7 mouse cellular contexts compared by ENCODE assay signal in genomic region chr4:97648825-97649625, GRCm38 (mm10).
DNase-seq lines count a peak whose midpoint lies in the region; ATAC-seq and TF ChIP-seq lines count a peak whose summit lies in the region.

No protein-coding gene starts in this region.

- no peaks in the 10 kb centered on the region for H3K27me3 ChIP-seq in forebrain, embryonic 11.5 days (ENCODE audit: control insufficient read depth, insufficient read depth, low read length)
- H3K27me3 ChIP-seq in heart, postnatal 0 days (ENCODE audit: control insufficient read depth, insufficient read depth, low read length), result no peaks in the 10 kb centered on the region

- 21% methylated on average over 11 of the region's 11 CpGs for WGBS in forebrain, embryonic 11.5 days
- WGBS in heart, postnatal 0 days, result 9% methylated on average over 11 of the region's 11 CpGs

- 0 out of 2 replicates have a peak, but pooled peaks have one; percentile 26 for TF ChIP-seq EP300 in heart, postnatal 0 days (IDR thresholded peaks at IDR 0.05; ENCODE audit: low read depth)

- ATAC-seq in forebrain, embryonic 11.5 days (replicated peaks; ENCODE audit: low FRiP score), result peak; percentile 95
- peak; percentile 77 for ATAC-seq in heart, postnatal 0 days (ENCODE audit: insufficient read depth, low read depth)

- no peak overlapping the region for H3K4me3 ChIP-seq in forebrain, embryonic 11.5 days (ENCODE audit: low read depth, low read length)
- no peak overlapping the region for H3K4me3 ChIP-seq in heart, postnatal 0 days (ENCODE audit: low read depth, low read length)

- DNase-seq in cerebellum, adult 9-11 months, result peak; percentile 90
- peak; percentile 82 for DNase-seq in forebrain, embryonic 11.5 days (ENCODE audit: low spot score)
- DNase-seq in heart, postnatal 0 days (ENCODE audit: low spot score), result peak; percentile 65
- DNase-seq in left cerebral cortex, adult 18-20 months (ENCODE audit: low spot score in 2 of 2), result peak; percentile 58 to 67
- DNase-seq in neural tube, embryonic 10.5 days (ENCODE audit: extremely low spot score, low spot score), result peak; percentile 54
- no peak for DNase-seq in B cell, adult 2 months
- DNase-seq in kidney, postnatal 14 days, result no peak

- peak overlapping the region; percentile 14; the same call in 1 of the 2 replicates for H3K9ac ChIP-seq in forebrain, embryonic 11.5 days (ENCODE audit: low read length)
- H3K9ac ChIP-seq in heart, postnatal 0 days (replicated peaks; ENCODE audit: low read depth, low read length), result no peak overlapping the region

- no peak for TF ChIP-seq CTCF in heart, postnatal 0 days (IDR thresholded peaks at IDR 0.05; ENCODE audit: low read depth)

- no peaks in the 10 kb centered on the region for H3K9me3 ChIP-seq in forebrain, embryonic 11.5 days (ENCODE audit: control insufficient read depth, low read length)
- no peaks in the 10 kb centered on the region for H3K9me3 ChIP-seq in heart, postnatal 0 days (replicated peaks; ENCODE audit: control insufficient read depth, low read length)

- H3K4me1 ChIP-seq in forebrain, embryonic 11.5 days (replicated peaks; ENCODE audit: control insufficient read depth, insufficient read depth, low read length), result peaks cover 9% of the 10 kb centered on the region
- peaks cover 15% of the 10 kb centered on the region for H3K4me1 ChIP-seq in heart, postnatal 0 days (ENCODE audit: control insufficient read depth, insufficient read depth)

- H3K4me2 ChIP-seq in forebrain, embryonic 11.5 days (ENCODE audit: low read depth, low read length, severe bottlenecking), result peak overlapping the region; percentile 18; the same call in 1 of the 2 replicates
- peak overlapping the region; percentile 46 for H3K4me2 ChIP-seq in heart, postnatal 0 days (ENCODE audit: low read depth, low read length)

- H3K27ac ChIP-seq in forebrain, embryonic 11.5 days (ENCODE audit: low read depth, low read length), result peak overlapping the region; percentile 84
- peak overlapping the region; percentile 70 for H3K27ac ChIP-seq in heart, postnatal 0 days (ENCODE audit: low read depth)

- H3K36me3 ChIP-seq in forebrain, embryonic 11.5 days (ENCODE audit: control insufficient read depth, insufficient read depth, low read length), result no peaks in the 10 kb centered on the region
- no peaks in the 10 kb centered on the region for H3K36me3 ChIP-seq in heart, postnatal 0 days (replicated peaks; ENCODE audit: control insufficient read depth, insufficient read depth, low read length)

Comparison
In these comparisons a context has a peak if more than half of its experiments do, and no peak if none do; other contexts are left out.
1. DNase-seq: peak in cerebellum, adult 9-11 months (single experiment), forebrain, embryonic 11.5 days (single experiment), heart, postnatal 0 days (single experiment), left cerebral cortex, adult 18-20 months (2 of 2) and neural tube, embryonic 10.5 days (single experiment); none in B cell, adult 2 months (0 of 2) and kidney, postnatal 14 days (single experiment).